Mouse (Mus musculus): ENCODE measurements at regions not wholly inside any gene's neighbourhood (a gene's known extent, or its start where the extent isn't known, plus 50 kb on each side); places are given as distances from the start of the nearest gene placed in this dataset.

- no peak for ATAC-seq
- no peaks in the 10 kb centered on the region for H3K9me3 ChIP-seq (ENCODE audit: control insufficient read depth, low read length)
- H3K4me3 ChIP-seq (ENCODE audit: low read length) = no peak overlapping the region
- H3K27me3 ChIP-seq (replicated peaks; ENCODE audit: control insufficient read depth, insufficient read depth, low read length) = no peaks in the 10 kb centered on the region
- H3K36me3 ChIP-seq (ENCODE audit: control insufficient read depth, insufficient read depth, low read length) = no peaks in the 10 kb centered on the region
- no peak overlapping the region for H3K4me2 ChIP-seq (ENCODE audit: low read depth, low read length)
- H3K27ac ChIP-seq (ENCODE audit: low read length) = no peak overlapping the region
- H3K4me1 ChIP-seq (ENCODE audit: control insufficient read depth, insufficient read depth, low read length) = peaks cover 11% of the 10 kb centered on the region
- no peak overlapping the region for H3K9ac ChIP-seq (ENCODE audit: low read depth, low read length)
- 72% methylated on average over 9 of the region's 9 CpGs for WGBS
These were observed 53.3 kb downstream of the Fos start for GRCm38 (mm10) chr12:85527011-85527410.

DNA sequence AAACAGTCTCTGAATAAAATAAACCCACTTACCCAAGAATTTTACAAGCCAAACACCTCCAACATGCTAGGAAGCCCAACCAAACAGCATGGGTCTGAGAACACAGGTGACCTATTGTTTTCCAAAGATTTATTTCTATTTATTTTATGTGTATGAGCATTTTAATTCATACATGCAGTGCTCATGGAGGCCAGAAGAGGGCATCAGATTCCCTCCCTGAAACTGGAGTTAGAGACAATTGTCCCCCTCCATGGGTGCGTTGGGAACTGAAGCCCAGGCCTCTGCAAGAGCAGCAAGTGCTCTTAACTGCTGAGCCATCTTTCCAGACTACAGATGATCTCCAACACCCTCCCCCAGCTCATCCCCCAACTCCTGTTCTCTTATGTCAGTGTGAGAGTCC, 57.9 kb downstream of the Fos start:
- peaks cover 6% of the 10 kb centered on the region for H3K4me1 ChIP-seq (ENCODE audit: control insufficient read depth, insufficient read depth, low read length)
- H3K9ac ChIP-seq (ENCODE audit: low read depth, low read length) = no peak overlapping the region
- no peak overlapping the region for H3K4me3 ChIP-seq (ENCODE audit: low read length)
- no peak for ATAC-seq
- H3K36me3 ChIP-seq (ENCODE audit: control insufficient read depth, insufficient read depth, low read length) = no peaks in the 10 kb centered on the region
- no peak overlapping the region for H3K4me2 ChIP-seq (ENCODE audit: low read depth, low read length)
- H3K27me3 ChIP-seq (replicated peaks; ENCODE audit: control insufficient read depth, insufficient read depth, low read length) = no peaks in the 10 kb centered on the region
- H3K9me3 ChIP-seq (ENCODE audit: control insufficient read depth, low read length) = no peaks in the 10 kb centered on the region
- WGBS = 91% methylated on average over 1 of the region's 1 CpGs
- H3K27ac ChIP-seq (ENCODE audit: low read length) = peak overlapping the region; percentile 79; the same call in 1 of the 2 replicates

- Histone ChIP-seq H3K4me2 (ENCODE audit: low read depth, low read length) (no peak overlapping the region), H3K9me3 (ENCODE audit: control insufficient read depth, low read length) (no peaks in the 10 kb centered on the region), H3K27me3 (replicated peaks; ENCODE audit: control insufficient read depth, insufficient read depth, low read length) (no peaks in the 10 kb centered on the region), H3K9ac (ENCODE audit: low read depth, low read length) (no peak overlapping the region), H3K36me3 (ENCODE audit: control insufficient read depth, insufficient read depth, low read length) (no peaks in the 10 kb centered on the region), H3K4me3 (ENCODE audit: low read length) (no peak overlapping the region), H3K27ac (ENCODE audit: low read length) (peak overlapping the region; percentile 79), H3K4me1 (ENCODE audit: control insufficient read depth, insufficient read depth, low read length) (peaks cover 6% of the 10 kb centered on the region)
- WGBS = 54% methylated on average over 3 of the region's 3 CpGs
- ATAC-seq = peak; percentile 62
These were observed 58.5 kb downstream of the Fos start for GRCm38 (mm10) chr12:85532221-85532612.

DNA sequence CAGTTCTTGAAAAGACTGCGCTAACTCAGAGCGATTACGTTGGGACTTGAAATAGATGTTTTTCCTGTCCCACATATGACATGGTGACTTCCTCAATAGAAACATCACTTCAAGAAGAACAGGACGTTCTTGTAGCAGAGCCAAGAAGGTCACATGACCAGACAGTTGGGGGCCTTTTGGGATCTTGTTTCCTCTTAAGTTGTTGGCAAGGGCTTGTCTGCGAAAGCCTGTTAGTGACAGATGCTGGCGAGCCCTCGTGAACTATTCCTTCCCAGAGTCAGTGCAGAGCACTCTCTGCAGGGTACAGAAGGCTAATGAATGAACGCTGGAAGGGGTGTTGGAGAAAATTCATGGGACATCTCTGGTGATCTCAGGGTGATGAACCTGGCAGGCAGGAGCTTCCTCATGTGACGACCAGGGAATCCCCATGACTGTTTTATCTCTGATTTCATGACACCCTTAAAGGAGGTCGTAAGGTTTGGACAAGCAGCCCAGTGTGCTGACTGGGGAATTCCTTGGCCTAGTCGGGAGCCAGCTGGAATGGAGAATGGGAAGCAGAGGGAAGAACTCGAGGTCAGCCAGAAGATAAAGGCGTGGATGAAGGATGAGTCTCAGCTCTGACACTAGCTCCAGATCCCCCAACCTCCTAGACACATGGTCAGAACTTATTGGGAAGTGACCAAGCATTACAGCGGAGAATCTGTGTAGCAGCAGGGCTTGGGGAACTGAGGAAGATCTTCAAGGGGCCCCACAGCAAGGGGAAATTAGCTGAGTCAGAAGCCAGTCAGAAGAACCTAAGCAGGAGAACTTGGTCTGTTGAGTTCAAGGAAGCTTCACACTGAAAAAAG, 59.1 kb downstream of the Fos start:
- Histone ChIP-seq H3K4me2 (ENCODE audit: low read depth, low read length) (no peak overlapping the region), H3K27ac (ENCODE audit: low read length) (peak overlapping the region; percentile 79)

GRCm38 (mm10) chr12:85533603-85534002, 59.9 kb downstream of the Fos start:
- Histone ChIP-seq H3K27me3 (replicated peaks; ENCODE audit: control insufficient read depth, insufficient read depth, low read length) (no peaks in the 10 kb centered on the region), H3K9me3 (ENCODE audit: control insufficient read depth, low read length) (no peaks in the 10 kb centered on the region), H3K4me2 (ENCODE audit: low read depth, low read length) (no peak overlapping the region), H3K9ac (ENCODE audit: low read depth, low read length) (no peak overlapping the region), H3K4me1 (ENCODE audit: control insufficient read depth, insufficient read depth, low read length) (peaks cover 6% of the 10 kb centered on the region), H3K36me3 (ENCODE audit: control insufficient read depth, insufficient read depth, low read length) (no peaks in the 10 kb centered on the region), H3K4me3 (ENCODE audit: low read length) (no peak overlapping the region), H3K27ac (ENCODE audit: low read length) (0 out of 2 replicates have a peak overlapping the region, but pooled peaks have one; percentile 79)
- 81% methylated on average over 3 of the region's 3 CpGs for whole genome bisulfite sequencing
- no peak for ATAC-seq

More for the DNA sequence above, 59.1 kb downstream of the Fos start:
- Histone ChIP-seq H3K36me3 (ENCODE audit: control insufficient read depth, insufficient read depth, low read length) (no peaks in the 10 kb centered on the region), H3K9me3 (ENCODE audit: control insufficient read depth, low read length) (no peaks in the 10 kb centered on the region), H3K4me1 (ENCODE audit: control insufficient read depth, insufficient read depth, low read length) (peaks cover 6% of the 10 kb centered on the region), H3K9ac (ENCODE audit: low read depth, low read length) (no peak overlapping the region), H3K4me3 (ENCODE audit: low read length) (no peak overlapping the region), H3K27me3 (replicated peaks; ENCODE audit: control insufficient read depth, insufficient read depth, low read length) (no peaks in the 10 kb centered on the region)
- WGBS = 46% methylated on average over 14 of the region's 14 CpGs
- peak; percentile 83 for ATAC-seq

- WGBS = 42% methylated on average over 7 of the region's 7 CpGs
- Histone ChIP-seq H3K4me2 (ENCODE audit: low read depth, low read length) (no peak overlapping the region), H3K4me1 (ENCODE audit: control insufficient read depth, insufficient read depth, low read length) (peaks cover 9% of the 10 kb centered on the region; the same call in 1 of the 2 replicates), H3K9me3 (ENCODE audit: control insufficient read depth, low read length) (no peaks in the 10 kb centered on the region), H3K27ac (ENCODE audit: low read length) (no peak overlapping the region), H3K36me3 (ENCODE audit: control insufficient read depth, insufficient read depth, low read length) (no peaks in the 10 kb centered on the region), H3K9ac (ENCODE audit: low read depth, low read length) (no peak overlapping the region), H3K27me3 (replicated peaks; ENCODE audit: control insufficient read depth, insufficient read depth, low read length) (no peaks in the 10 kb centered on the region), H3K4me3 (ENCODE audit: low read length) (no peak overlapping the region)
- ATAC-seq = no peak
These were observed 59.4 kb upstream of the Jdp2 start for GRCm38 (mm10) chr12:85539423-85539822.

GRCm38 (mm10) chr12:85541153-85541552, 57.7 kb upstream of the Jdp2 start:
- Histone ChIP-seq H3K4me1 (ENCODE audit: control insufficient read depth, insufficient read depth, low read length) (peaks cover 9% of the 10 kb centered on the region; the same call in 1 of the 2 replicates), H3K4me3 (ENCODE audit: low read length) (no peak overlapping the region), H3K36me3 (ENCODE audit: control insufficient read depth, insufficient read depth, low read length) (no peaks in the 10 kb centered on the region), H3K27me3 (replicated peaks; ENCODE audit: control insufficient read depth, insufficient read depth, low read length) (no peaks in the 10 kb centered on the region), H3K27ac (ENCODE audit: low read length) (no peak overlapping the region), H3K4me2 (ENCODE audit: low read depth, low read length) (no peak overlapping the region), H3K9me3 (ENCODE audit: control insufficient read depth, low read length) (no peaks in the 10 kb centered on the region), H3K9ac (ENCODE audit: low read depth, low read length) (no peak overlapping the region)
- peak; percentile 87 for ATAC-seq
- 28% methylated on average over 3 of the region's 3 CpGs for WGBS

GRCm38 (mm10) chr12:85542881-85543280, 55.9 kb upstream of the Jdp2 start:
- Histone ChIP-seq H3K36me3 (ENCODE audit: control insufficient read depth, insufficient read depth, low read length) (no peaks in the 10 kb centered on the region), H3K4me3 (ENCODE audit: low read length) (no peak overlapping the region), H3K27me3 (replicated peaks; ENCODE audit: control insufficient read depth, insufficient read depth, low read length) (no peaks in the 10 kb centered on the region), H3K9ac (ENCODE audit: low read depth, low read length) (no peak overlapping the region), H3K9me3 (ENCODE audit: control insufficient read depth, low read length) (no peaks in the 10 kb centered on the region), H3K4me1 (ENCODE audit: control insufficient read depth, insufficient read depth, low read length) (peaks cover 9% of the 10 kb centered on the region), H3K4me2 (ENCODE audit: low read depth, low read length) (no peak overlapping the region), H3K27ac (ENCODE audit: low read length) (no peak overlapping the region)
- WGBS = 74% methylated on average over 6 of the region's 6 CpGs
- no peak for ATAC-seq

DNA sequence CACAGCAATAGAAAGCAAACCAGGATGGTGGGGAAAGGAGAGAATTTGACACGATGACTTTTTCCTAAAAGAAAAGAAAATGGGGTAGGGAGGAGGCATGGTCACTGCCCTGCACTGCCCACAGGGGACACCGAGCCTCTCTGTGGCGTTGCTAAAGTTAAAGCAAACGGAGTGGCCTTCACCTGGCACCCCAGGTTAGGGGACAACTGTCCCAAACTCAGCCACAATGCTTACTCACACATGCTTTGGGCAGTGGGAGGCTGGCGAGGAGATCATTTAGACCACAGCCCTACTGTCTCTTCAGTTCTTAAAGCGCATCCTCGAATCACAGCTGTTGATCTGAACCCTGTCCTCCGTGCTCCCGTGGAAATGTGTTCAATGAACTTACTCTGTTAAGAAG, 55.3 kb upstream of the Jdp2 start:
- no peaks in the 10 kb centered on the region for H3K36me3 ChIP-seq (ENCODE audit: control insufficient read depth, insufficient read depth, low read length)
- no peaks in the 10 kb centered on the region for H3K27me3 ChIP-seq (replicated peaks; ENCODE audit: control insufficient read depth, insufficient read depth, low read length)
- H3K9ac ChIP-seq (ENCODE audit: low read depth, low read length) = no peak overlapping the region
- 89% methylated on average over 9 of the region's 9 CpGs for WGBS
- H3K4me3 ChIP-seq (ENCODE audit: low read length) = no peak overlapping the region
- H3K4me1 ChIP-seq (ENCODE audit: control insufficient read depth, insufficient read depth, low read length) = peaks cover 13% of the 10 kb centered on the region
- no peak for ATAC-seq
- H3K27ac ChIP-seq (ENCODE audit: low read length) = no peak overlapping the region
- H3K4me2 ChIP-seq (ENCODE audit: low read depth, low read length) = no peak overlapping the region
- H3K9me3 ChIP-seq (ENCODE audit: control insufficient read depth, low read length) = no peaks in the 10 kb centered on the region

Measured in intestine, embryonic 16.5 days (tissue).